Mouse (Mus musculus) testis, adult 2 months (tissue): Measurements from ENCODE around the gene Cstf1.

Experiments used
- CTCF ChIP-seq: fragments of 200-500 bp; IDR thresholded peaks from 2 replicates; pipeline ENCODE4 v1.5.1; 2012; ENCODE audit warnings: low read depth, mild to moderate bottlenecking, inconsistent platforms, low read length, moderate library complexity; ENCODE audit not compliant: control insufficient read depth, insufficient read depth, insufficient replicate concordance
- POLR2A ChIP-seq: fragments of 200-500 bp; IDR thresholded peaks from 2 replicates; pipeline ENCODE4 v1.6.1; 2012; ENCODE audit warnings: low read depth, mild to moderate bottlenecking, inconsistent platforms, low read length, moderate library complexity; ENCODE audit not compliant: control insufficient read depth

DNA sequence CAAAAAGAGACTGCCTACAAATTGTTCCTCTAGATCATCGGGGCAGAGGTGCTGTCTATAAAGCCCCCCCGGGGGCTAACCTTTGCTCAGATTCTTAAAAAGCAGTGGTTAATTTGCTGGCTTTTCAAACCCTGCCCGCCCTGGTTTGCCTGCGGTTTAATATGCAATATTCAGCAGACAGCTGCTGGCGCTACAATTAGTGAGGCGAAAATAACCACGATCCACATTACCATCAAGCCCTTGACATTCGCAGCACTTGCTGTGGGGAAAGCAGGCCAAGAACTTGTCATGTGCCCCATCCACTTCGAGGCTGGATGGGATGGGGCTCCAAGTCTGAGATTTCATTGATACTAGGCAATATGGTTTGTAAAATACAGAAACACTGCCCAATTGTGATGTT, 17.3 kb upstream of the Cstf1 start:
- TF ChIP-seq CTCF (no peak), POLR2A (no peak)
